Mouse (Mus musculus) neutrophil, adult 83 days (primary cell): Measurements from ENCODE around the gene Cldn18. TPM values are rescaled to one million over a fixed set of nuclear protein-coding genes. Genes with fewer than 3 reads are reported as not detected.

ENCODE experiments used
- total RNA-seq, 2 experiments: library from RNA; stranded (reverse); gene quantifications; one replicate each; pipeline ENCODE4 v1.2.4; 2023

Cldn18 gene
- total RNA-seq, result not detected

GRCm38 (mm10) chr9:99717134-99717533, at the start of gene Cldn18:
Gene Cldn18, minus strand, starts transcription at chr9:99717267.

Other genes with a start within 250 kb of the Cldn18 start
- 10 to 100 TPM; 23.4 to 23.9 TPM for gene Armc8, start 148.4 kb downstream of the Cldn18 start, total RNA-seq
- 10 to 100 TPM; 15.8 to 18.5 TPM for gene Dbr1, start 141.5 kb downstream of the Cldn18 start, total RNA-seq
- gene A4gnt, start 104.8 kb downstream of the Cldn18 start, total RNA-seq, result not detected
- not detected for gene Dzip1l, start 87.8 kb downstream of the Cldn18 start, total RNA-seq
- not detected for gene Sox14, start 158.9 kb upstream of the Cldn18 start, total RNA-seq